Mouse (Mus musculus): ENCODE data around the gene Gm3045. TPM values are rescaled to one million over a fixed set of nuclear protein-coding genes. Genes with fewer than 3 reads are reported as not detected.

The Gm3045 gene
- total RNA-seq (2014; rRNA removed) (not detected in 2 replicates), polyA plus RNA-seq (2012; rRNA removed) (not detected in 2 replicates)

DNA sequence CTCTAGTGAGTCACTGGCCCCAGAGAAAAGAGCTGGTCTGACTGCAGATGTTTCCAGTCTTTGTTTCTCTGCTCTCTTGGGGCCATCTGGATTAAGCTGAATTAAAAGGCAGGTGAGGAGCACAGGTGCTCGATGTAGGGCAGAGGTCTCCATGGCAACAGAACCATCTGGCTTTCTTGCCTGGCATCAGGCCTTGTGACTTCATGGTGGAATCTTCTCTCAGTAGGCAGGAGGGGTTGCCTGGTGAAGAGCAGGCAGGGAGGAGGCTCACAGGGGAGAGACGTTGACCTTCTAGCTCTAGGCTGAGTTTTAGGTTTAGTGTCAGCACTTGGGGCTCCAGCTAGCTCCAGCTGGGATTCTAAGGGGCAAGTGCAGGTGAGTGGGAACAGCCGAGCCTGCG lies at the start of gene Gm3045:
TSS of gene Gm3045 (plus strand) at position 230 of the 400 bp plus-strand sequence.
- no peaks in the 10 kb centered on the region for H3K27me3 ChIP-seq (ENCODE audit: control insufficient read depth, insufficient read depth, low read length)
- WGBS: 79% methylated on average over 4 of the region's 4 CpGs
- DNase-seq (ENCODE audit: extremely low read depth, low read depth, low spot score): no peak
- H3K4me3 ChIP-seq (ENCODE audit: insufficient read depth, low read depth, low read length): no peak within 1 kb of the TSS
- H3K79me2 ChIP-seq (ENCODE audit: control insufficient read depth, insufficient read depth, low read length): no peaks in the 10 kb centered on the region
- no peak within 1 kb of the TSS for H3K27ac ChIP-seq (replicated peaks; ENCODE audit: insufficient read depth, low read depth, low read length)
- peaks cover 2% of the 10 kb centered on the region; the same call in 1 of the 2 replicates for H3K4me1 ChIP-seq (ENCODE audit: control insufficient read depth, insufficient read depth, low read length)
- no peak within 1 kb of the TSS for H3K9ac ChIP-seq (ENCODE audit: low read depth, low read length)
- no peaks in the 10 kb centered on the region for H3K36me3 ChIP-seq (ENCODE audit: control insufficient read depth, insufficient read depth, low read length)
- TF ChIP-seq CTCF (IDR thresholded peaks at IDR 0.05; ENCODE audit: low read depth, low read length) (no peak), POLR2A (IDR thresholded peaks at IDR 0.05; ENCODE audit: extremely low read depth, insufficient read depth, low read length) (no peak)

DNA sequence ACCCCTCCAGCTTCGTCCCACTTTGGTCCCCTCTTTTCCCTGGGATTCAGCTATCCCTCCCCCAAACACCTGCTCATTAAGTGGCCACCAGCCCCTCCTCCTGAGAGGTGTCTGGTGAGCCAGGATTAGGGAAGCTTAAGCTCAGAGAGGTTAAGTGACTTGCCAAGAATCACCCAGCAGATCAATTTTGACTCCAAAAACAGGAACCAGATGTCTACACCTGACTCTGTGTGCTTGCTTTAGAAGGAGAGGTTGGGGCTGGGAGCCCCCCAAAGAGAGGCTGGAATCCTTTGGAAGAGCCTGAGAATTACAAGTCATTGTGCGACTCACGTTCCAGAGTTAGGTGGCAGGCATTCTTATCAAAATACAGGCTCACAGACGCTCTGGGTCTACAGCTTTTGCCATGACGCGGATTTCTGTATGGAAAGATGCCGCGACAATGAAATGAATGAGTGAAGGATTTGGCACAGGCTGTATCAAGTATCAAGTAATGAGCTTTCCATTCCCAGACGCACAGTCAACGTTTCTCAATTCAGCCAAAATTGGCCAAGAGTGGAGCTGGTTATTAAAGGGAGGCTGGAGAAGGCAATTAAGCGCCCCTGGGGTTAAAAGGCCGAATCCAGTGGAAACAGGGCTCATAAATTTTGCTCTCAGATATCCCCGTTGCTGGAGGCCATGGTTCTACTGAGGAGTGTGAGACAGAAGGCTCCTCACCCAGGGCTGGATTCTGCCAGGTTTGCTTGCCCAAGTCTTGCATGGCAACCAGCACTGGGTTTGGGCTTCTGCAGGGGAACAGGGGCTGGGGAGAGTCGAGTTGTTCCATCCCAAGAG lies 45.3 kb upstream of the Gm3045 start:
- no peaks in the 10 kb centered on the region for H3K4me1 ChIP-seq (ENCODE audit: control insufficient read depth, insufficient read depth, low read length)
- WGBS: 77% methylated on average over 14 of the region's 14 CpGs
- TF ChIP-seq CTCF (IDR thresholded peaks at IDR 0.05; ENCODE audit: low read depth, low read length) (no peak), POLR2A (IDR thresholded peaks at IDR 0.05; ENCODE audit: extremely low read depth, insufficient read depth, low read length) (no peak)
- no peaks in the 10 kb centered on the region for H3K36me3 ChIP-seq (ENCODE audit: control insufficient read depth, insufficient read depth, low read length)
- H3K27ac ChIP-seq (replicated peaks; ENCODE audit: insufficient read depth, low read depth, low read length): no peak overlapping the region
- no peaks in the 10 kb centered on the region for H3K79me2 ChIP-seq (ENCODE audit: control insufficient read depth, insufficient read depth, low read length)
- H3K4me3 ChIP-seq (ENCODE audit: insufficient read depth, low read depth, low read length): no peak overlapping the region
- H3K9ac ChIP-seq (ENCODE audit: low read depth, low read length): no peak overlapping the region
- DNase-seq (ENCODE audit: extremely low read depth, low read depth, low spot score): no peak
- H3K27me3 ChIP-seq (ENCODE audit: control insufficient read depth, insufficient read depth, low read length): no peaks in the 10 kb centered on the region

DNA sequence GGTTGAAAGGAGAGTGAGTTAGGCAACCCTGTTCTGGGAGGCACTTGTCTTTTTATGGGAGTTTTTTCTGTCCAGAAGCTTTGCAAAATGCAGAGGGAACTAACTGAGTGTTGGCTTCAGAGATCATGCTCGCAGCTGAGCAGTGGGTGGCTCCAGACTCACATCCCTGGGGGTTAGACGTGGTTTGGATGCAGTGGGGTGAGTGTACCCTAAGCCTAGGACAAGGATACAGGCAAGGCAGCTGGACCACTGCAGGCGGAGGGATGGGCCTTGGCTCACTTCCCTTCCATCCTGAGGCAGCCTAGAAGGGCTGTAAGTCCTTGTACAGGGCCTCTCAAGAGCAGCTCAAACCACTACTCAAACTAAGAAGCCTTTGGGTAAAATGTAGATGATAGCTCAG lies 43.0 kb upstream of the Gm3045 start:
- TF ChIP-seq POLR2A (IDR thresholded peaks at IDR 0.05; ENCODE audit: extremely low read depth, insufficient read depth, low read length) (no peak), CTCF (IDR thresholded peaks at IDR 0.05; ENCODE audit: low read depth, low read length) (no peak)
- Histone ChIP-seq H3K4me1 (ENCODE audit: control insufficient read depth, insufficient read depth, low read length) (no peaks in the 10 kb centered on the region), H3K9ac (ENCODE audit: low read depth, low read length) (no peak overlapping the region), H3K4me3 (ENCODE audit: insufficient read depth, low read depth, low read length) (no peak overlapping the region), H3K27ac (replicated peaks; ENCODE audit: insufficient read depth, low read depth, low read length) (no peak overlapping the region), H3K36me3 (ENCODE audit: control insufficient read depth, insufficient read depth, low read length) (no peaks in the 10 kb centered on the region), H3K79me2 (ENCODE audit: control insufficient read depth, insufficient read depth, low read length) (no peaks in the 10 kb centered on the region), H3K27me3 (ENCODE audit: control insufficient read depth, insufficient read depth, low read length) (no peaks in the 10 kb centered on the region)
- 86% methylated on average over 3 of the region's 3 CpGs for WGBS
- DNase-seq (ENCODE audit: extremely low read depth, low read depth, low spot score): no peak

DNA sequence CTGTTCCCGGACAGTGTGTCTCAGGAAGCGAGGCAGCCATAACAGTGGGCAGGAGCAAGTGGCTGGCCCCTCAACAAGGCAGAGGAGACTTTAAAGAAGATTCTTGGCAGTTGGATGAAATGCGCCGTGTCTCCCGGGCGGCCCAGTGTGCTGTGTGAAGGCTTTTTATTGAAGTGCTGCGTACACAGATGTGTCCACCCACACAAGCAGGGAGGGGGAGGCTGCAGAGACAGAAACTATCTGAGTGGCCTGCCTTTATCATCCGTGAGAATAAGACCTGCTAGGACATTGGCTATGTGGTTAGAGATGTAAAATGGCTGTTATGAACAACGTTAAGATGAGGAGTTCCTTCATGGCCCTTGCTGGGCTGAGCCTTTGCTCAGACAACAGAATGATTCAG lies 40.0 kb upstream of the Gm3045 start:
- WGBS: 71% methylated on average over 9 of the region's 9 CpGs
- Histone ChIP-seq H3K27ac (replicated peaks; ENCODE audit: insufficient read depth, low read depth, low read length) (no peak overlapping the region), H3K4me3 (ENCODE audit: insufficient read depth, low read depth, low read length) (no peak overlapping the region), H3K4me1 (ENCODE audit: control insufficient read depth, insufficient read depth, low read length) (no peaks in the 10 kb centered on the region), H3K9ac (ENCODE audit: low read depth, low read length) (no peak overlapping the region), H3K27me3 (ENCODE audit: control insufficient read depth, insufficient read depth, low read length) (no peaks in the 10 kb centered on the region), H3K36me3 (ENCODE audit: control insufficient read depth, insufficient read depth, low read length) (no peaks in the 10 kb centered on the region), H3K79me2 (ENCODE audit: control insufficient read depth, insufficient read depth, low read length) (no peaks in the 10 kb centered on the region)
- TF ChIP-seq POLR2A (IDR thresholded peaks at IDR 0.05; ENCODE audit: extremely low read depth, insufficient read depth, low read length) (no peak), CTCF (IDR thresholded peaks at IDR 0.05; ENCODE audit: low read depth, low read length) (no peak)
- DNase-seq (ENCODE audit: extremely low read depth, low read depth, low spot score): no peak

DNA sequence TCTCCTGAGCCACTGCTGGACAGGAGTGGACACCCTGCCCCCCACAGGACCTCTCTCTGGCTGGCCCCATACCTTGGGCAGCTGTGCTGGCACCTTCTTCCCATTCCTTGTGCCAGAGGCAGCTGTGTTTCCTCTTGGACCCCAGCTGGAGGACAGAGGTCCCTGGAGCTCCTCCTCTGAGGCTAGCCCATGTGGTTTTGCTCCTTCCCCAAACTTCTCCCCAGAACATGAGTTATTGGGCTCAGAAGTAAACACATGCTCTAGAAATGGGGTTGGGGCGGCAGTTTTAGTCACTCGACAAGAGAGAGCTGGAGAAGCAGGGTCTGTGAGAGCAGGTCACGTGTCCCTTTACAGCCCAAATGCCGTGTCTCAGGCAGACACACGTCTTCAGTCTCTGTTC lies 39.0 kb upstream of the Gm3045 start:
- no peak overlapping the region for H3K27ac ChIP-seq (replicated peaks; ENCODE audit: insufficient read depth, low read depth, low read length)
- no peak for DNase-seq (ENCODE audit: extremely low read depth, low read depth, low spot score)
- H3K36me3 ChIP-seq (ENCODE audit: control insufficient read depth, insufficient read depth, low read length): no peaks in the 10 kb centered on the region
- no peaks in the 10 kb centered on the region for H3K79me2 ChIP-seq (ENCODE audit: control insufficient read depth, insufficient read depth, low read length)
- no peaks in the 10 kb centered on the region for H3K27me3 ChIP-seq (ENCODE audit: control insufficient read depth, insufficient read depth, low read length)
- no peaks in the 10 kb centered on the region for H3K4me1 ChIP-seq (ENCODE audit: control insufficient read depth, insufficient read depth, low read length)
- 76% methylated on average over 5 of the region's 5 CpGs for WGBS
- no peak overlapping the region for H3K9ac ChIP-seq (ENCODE audit: low read depth, low read length)
- TF ChIP-seq POLR2A (IDR thresholded peaks at IDR 0.05; ENCODE audit: extremely low read depth, insufficient read depth, low read length) (no peak), CTCF (IDR thresholded peaks at IDR 0.05; ENCODE audit: low read depth, low read length) (no peak)
- H3K4me3 ChIP-seq (ENCODE audit: insufficient read depth, low read depth, low read length): no peak overlapping the region

DNA sequence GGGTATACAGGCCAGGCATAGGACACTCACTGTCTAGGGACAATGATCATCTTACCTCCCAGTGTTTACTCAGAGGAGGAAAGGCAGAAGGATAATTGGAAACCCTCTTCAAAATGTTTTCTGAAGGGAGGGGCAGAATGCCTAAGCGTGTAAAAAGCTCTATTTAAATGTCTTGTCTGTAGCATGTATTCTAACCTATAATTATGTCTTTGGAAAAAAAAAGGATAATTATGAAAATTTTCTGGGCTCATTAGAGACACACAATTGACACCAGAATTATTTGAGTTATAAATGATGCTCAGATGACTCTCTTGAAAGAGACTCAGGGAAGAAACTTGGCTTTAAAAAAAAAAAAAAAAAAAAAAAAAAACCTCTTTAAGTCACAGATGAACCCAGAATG lies 38.4 kb upstream of the Gm3045 start:
- H3K36me3 ChIP-seq (ENCODE audit: control insufficient read depth, insufficient read depth, low read length): no peaks in the 10 kb centered on the region
- H3K27ac ChIP-seq (replicated peaks; ENCODE audit: insufficient read depth, low read depth, low read length): no peak overlapping the region
- WGBS: 72% methylated on average over 1 of the region's 1 CpGs
- H3K9ac ChIP-seq (ENCODE audit: low read depth, low read length): no peak overlapping the region
- no peak overlapping the region for H3K4me3 ChIP-seq (ENCODE audit: insufficient read depth, low read depth, low read length)
- TF ChIP-seq CTCF (IDR thresholded peaks at IDR 0.05; ENCODE audit: low read depth, low read length) (no peak), POLR2A (IDR thresholded peaks at IDR 0.05; ENCODE audit: extremely low read depth, insufficient read depth, low read length) (no peak)
- H3K79me2 ChIP-seq (ENCODE audit: control insufficient read depth, insufficient read depth, low read length): no peaks in the 10 kb centered on the region
- H3K4me1 ChIP-seq (ENCODE audit: control insufficient read depth, insufficient read depth, low read length): no peaks in the 10 kb centered on the region
- DNase-seq (ENCODE audit: extremely low read depth, low read depth, low spot score): no peak
- no peaks in the 10 kb centered on the region for H3K27me3 ChIP-seq (ENCODE audit: control insufficient read depth, insufficient read depth, low read length)
